Mouse (Mus musculus): ENCODE results near the gene Arvcf.

- TF ChIP-seq CTCF (IDR thresholded peaks at IDR 0.05; ENCODE audit: borderline replicate concordance, extremely low read depth, insufficient read depth, insufficient read length) (no peak), POLR2A (IDR thresholded peaks at IDR 0.05; ENCODE audit: borderline replicate concordance, extremely low read depth, insufficient read depth, insufficient read length, poor library complexity, severe bottlenecking) (no peak)
Observed at GRCm38 (mm10) chr16:18455407-18455806, 107.4 kb downstream of the Arvcf start.
